Mouse (Mus musculus): ENCODE data around the gene Gm21900. TPM values are rescaled to one million over a fixed set of nuclear protein-coding genes. Genes with fewer than 3 reads are reported as not detected.
A peak's percentile ranks its signal among the peaks of the same experiment; 100 is the strongest.
"Not testable (repeated sequence)": the region's sequence is repeated elsewhere in the genome, so short reads cannot be mapped to it uniquely, and the experiment has no call there.

Gm21900 gene
- not detected for total RNA-seq (2021)

GRCm38 (mm10) chrY:10616061-10616460, at the start of gene Gm21900:
Gene Gm21900, plus strand, starts transcription at chrY:10616361.
- not testable (repeated sequence) for DNase-seq

GRCm38 (mm10) chrY:10643516-10643915, 27.4 kb downstream of the Gm21900 start:
- DNase-seq = peak; percentile 0 to 4

Other genes with a start within 250 kb of the Gm21900 start
- gene Gm28510, start 203.6 kb upstream of the Gm21900 start, total RNA-seq (2021) = not detected
- not detected for gene Gm20737, start 80.3 kb upstream of the Gm21900 start, total RNA-seq (2021)
- gene Gm21775, start 62.9 kb upstream of the Gm21900 start, total RNA-seq (2021) = not detected
- not detected for gene Gm20777, start 136.1 kb downstream of the Gm21900 start, total RNA-seq (2021)

Data from layer of hippocampus, postnatal 36 days (tissue).